Mouse (Mus musculus) spleen, adult 2 months (tissue): ENCODE results near the gene Pbx3.

Experiments
- CTCF ChIP-seq: fragments of 200-500 bp; IDR thresholded peaks from 2 replicates; pipeline ENCODE4 v1.5.1; 2011; ENCODE audit warnings: mild to moderate bottlenecking, inconsistent platforms; ENCODE audit not compliant: insufficient read depth, insufficient read length, insufficient replicate concordance; ENCODE audit errors: extremely low read depth
- POLR2A ChIP-seq: fragments of 200-500 bp; IDR thresholded peaks from 2 replicates; pipeline ENCODE4 v1.6.1; 2011; ENCODE audit warnings: low read depth, low read length, inconsistent platforms

GRCm38 (mm10) chr2:34370349-34370724, 2.6 kb downstream of the Pbx3 start:
- no peak for TF ChIP-seq CTCF
- no peak for TF ChIP-seq POLR2A
